Mouse (Mus musculus) heart, adult 8-10 months (tissue): ENCODE measurements around the gene Scn1b. TPM values are rescaled to one million over a fixed set of nuclear protein-coding genes. Genes with fewer than 3 reads are reported as not detected.

Experiments
- total RNA-seq, 4 experiments: library from RNA; stranded (reverse); gene quantifications; 2 replicates each; pipeline ENCODE4 v1.2.4; 2022

The Scn1b gene
- total RNA-seq, 4 experiments from 2014 or later, result 36.1 to 54.8 (median 38.3) TPM

Other genes starting within 250 kb of the Scn1b start
- 1 to 10 TPM in 1 of 4 experiments, under 1 TPM in 3; 0.52 to 1.0 (median 0.71) TPM for gene Cd22, start 246.7 kb downstream of the Scn1b start, total RNA-seq
- gene Mag, start 212.1 kb downstream of the Scn1b start, total RNA-seq, result not detected
- 1 to 10 TPM; 3.6 to 9.2 (median 5.7) TPM for gene Hamp2, start 202.3 kb downstream of the Scn1b start, total RNA-seq
- gene Hamp, start 183.0 kb downstream of the Scn1b start, total RNA-seq, result 10 to 100 TPM in 3 of 4 experiments, 1 to 10 TPM in 1; 9.3 to 31.5 (median 13.6) TPM
- gene Usf2, start 170.2 kb downstream of the Scn1b start, total RNA-seq, result 100 to 1,000 TPM; 102 to 121 (median 107) TPM
- 1 to 10 TPM; 2.6 to 3.8 (median 3.1) TPM for gene Lsr, start 153.5 kb downstream of the Scn1b start, total RNA-seq
- gene Fam187b, start 153.2 kb downstream of the Scn1b start, total RNA-seq, result under 1 TPM in 2 of 4 experiments, not detected in 2; 0.25 TPM
- gene Fxyd5, start 84.5 kb downstream of the Scn1b start, total RNA-seq, result 10 to 100 TPM; 22.7 to 35.0 (median 28.4) TPM
- 1 to 10 TPM in 2 of 4 experiments, under 1 TPM in 2; 0.49 to 1.5 (median 1.1) TPM for gene Fxyd7, start 75.5 kb downstream of the Scn1b start, total RNA-seq
- gene Fxyd1, start 69.8 kb downstream of the Scn1b start, total RNA-seq, result 1,000 to 10,000 TPM in 2 of 4 experiments, 100 to 1,000 TPM in 2; 843 to 1,156 (median 1,037) TPM
- 1 to 10 TPM; 2.6 to 3.8 (median 3.4) TPM for gene Lgi4, start 67.7 kb downstream of the Scn1b start, total RNA-seq
- 1 to 10 TPM in 2 of 4 experiments, under 1 TPM in 2; 0.71 to 4.8 (median 1.6) TPM for gene Fxyd3, start 50.3 kb downstream of the Scn1b start, total RNA-seq
- 1 to 10 TPM; 2.2 to 3.7 (median 2.6) TPM for gene Hpn, start 11.7 kb downstream of the Scn1b start, total RNA-seq
- 10 to 100 TPM; 26.6 to 42.2 (median 33.0) TPM for gene Gramd1a, start 28.9 kb upstream of the Scn1b start, total RNA-seq
- not detected for gene Scgb2b2, start 163.5 kb upstream of the Scn1b start, total RNA-seq
- not detected for gene Scgb1b2, start 164.8 kb upstream of the Scn1b start, total RNA-seq
- not detected for gene Scgb2b3, start 235.1 kb upstream of the Scn1b start, total RNA-seq
- gene Scgb1b3, start 248.6 kb upstream of the Scn1b start, total RNA-seq, result not detected